Mouse (Mus musculus) testis, adult 2 months (tissue): ENCODE measurements around the gene Tmod3.

Source experiments
- CTCF ChIP-seq: fragments of 200-500 bp; IDR thresholded peaks from 2 replicates; pipeline ENCODE4 v1.5.1; 2012; ENCODE audit warnings: low read depth, mild to moderate bottlenecking, inconsistent platforms, low read length, moderate library complexity; ENCODE audit not compliant: control insufficient read depth, insufficient read depth, insufficient replicate concordance
- POLR2A ChIP-seq: fragments of 200-500 bp; IDR thresholded peaks from 2 replicates; pipeline ENCODE4 v1.6.1; 2012; ENCODE audit warnings: low read depth, mild to moderate bottlenecking, inconsistent platforms, low read length, moderate library complexity; ENCODE audit not compliant: control insufficient read depth

DNA sequence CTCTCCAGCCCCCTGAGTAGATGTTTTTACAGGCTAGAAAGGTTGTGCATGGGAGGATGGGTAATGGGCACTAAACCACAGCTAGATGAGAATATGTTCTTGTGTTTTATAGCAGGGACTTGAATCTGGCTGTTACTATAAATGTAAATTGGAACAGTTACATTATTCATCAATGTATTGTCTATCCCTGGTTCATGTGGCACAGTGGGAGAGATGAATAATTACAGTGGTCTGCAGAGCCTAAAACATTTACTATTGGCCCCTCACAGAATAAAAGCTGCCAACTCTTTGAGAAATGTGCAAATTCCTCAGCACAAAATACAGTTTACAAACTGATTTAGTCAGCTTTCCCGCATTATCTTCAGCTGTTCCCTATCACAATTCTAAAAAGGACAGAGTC, 23.0 kb downstream of the Tmod3 start:
- no peak for TF ChIP-seq POLR2A
- no peak for TF ChIP-seq CTCF
